Mouse (Mus musculus) kidney, postnatal 36 days (tissue): Measurements from ENCODE around the gene Fam189a1.

ENCODE experiments used
- DNase-seq, 2 experiments: peaks; one replicate each; pipeline ENCODE4 v3.0.0; 2021 to 2022; ENCODE audit warnings: mixed read lengths in 2 of 2

Gene Fam189a1

DNA sequence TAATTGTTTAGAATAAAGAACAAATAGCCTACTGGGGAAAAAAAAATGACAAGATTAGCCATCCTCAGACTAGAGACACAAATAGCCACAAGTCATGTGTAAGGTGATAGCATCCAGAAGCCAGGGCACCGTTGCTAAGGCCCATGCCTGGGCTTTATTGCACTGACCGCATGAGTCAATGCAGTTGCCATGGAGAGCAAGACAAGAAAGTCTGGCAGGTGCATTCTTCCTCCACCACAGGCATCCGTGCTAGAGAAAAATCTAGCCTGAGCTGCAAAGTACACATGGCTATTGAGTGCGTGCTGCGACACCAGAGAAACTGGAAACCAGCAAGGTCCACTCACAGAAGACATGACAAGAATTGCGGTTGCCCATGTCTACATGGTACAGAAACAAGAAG, 347.5 kb downstream of the Fam189a1 start:
- DNase-seq = no peak

DNA sequence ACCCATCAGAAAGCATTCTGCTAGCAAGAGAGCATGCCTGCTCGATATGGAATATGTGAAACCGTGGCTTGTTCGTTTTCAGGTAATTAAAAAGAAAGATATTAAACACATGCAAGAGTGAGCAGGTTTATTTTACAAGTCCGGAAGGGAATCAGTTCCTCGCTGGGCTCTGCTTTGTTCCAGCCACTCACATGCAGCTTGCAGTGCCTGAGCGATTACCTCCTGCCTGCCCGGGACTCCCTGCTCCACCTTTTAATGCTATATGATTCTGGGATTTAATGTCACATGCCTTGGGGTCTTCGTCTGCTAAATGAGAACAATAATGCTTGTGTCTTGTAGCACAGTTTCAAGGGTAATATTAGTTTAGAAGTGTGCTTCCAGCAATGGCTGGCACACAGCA, 351.3 kb downstream of the Fam189a1 start:
- DNase-seq = no peak

DNA sequence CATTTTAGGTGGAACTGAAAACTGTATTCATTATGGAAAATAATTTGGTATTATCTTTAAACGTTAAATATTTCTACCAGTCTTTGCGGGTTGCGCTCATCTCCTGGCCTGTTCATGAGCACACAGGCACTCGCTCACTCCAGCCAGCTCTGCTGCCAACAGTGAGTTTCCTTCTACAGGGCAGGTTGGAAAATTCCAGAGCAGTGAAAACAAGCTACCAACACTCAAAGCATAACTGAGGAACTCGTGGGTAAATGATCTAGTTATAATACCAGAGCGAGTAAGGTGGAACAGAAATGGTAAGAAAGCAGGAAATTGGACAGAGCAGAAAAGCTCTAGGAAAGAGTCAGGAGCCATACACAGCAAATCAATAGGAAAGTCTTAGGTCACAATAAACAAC, 360.8 kb downstream of the Fam189a1 start:
- no peak for DNase-seq

DNA sequence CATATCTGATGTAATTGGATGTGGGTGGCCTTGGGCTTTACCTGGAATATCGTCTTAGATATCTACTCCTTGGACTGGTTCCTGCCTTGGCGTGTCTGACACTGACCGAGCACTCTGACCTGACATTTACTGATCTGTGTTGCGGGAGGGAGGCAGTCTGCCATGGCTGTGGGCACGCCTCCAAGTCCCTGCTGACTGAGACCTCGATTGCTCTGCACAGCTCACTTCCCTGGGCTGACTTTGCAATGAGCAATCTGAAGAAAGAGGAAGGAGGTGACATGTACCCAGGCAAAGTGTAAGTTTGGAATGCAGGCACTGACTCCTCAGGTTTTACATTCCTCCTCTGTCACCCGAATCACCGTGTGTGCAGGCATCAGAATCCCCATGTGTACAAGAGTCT, 364.3 kb downstream of the Fam189a1 start:
- peak; percentile 12 to 45 for DNase-seq

DNA sequence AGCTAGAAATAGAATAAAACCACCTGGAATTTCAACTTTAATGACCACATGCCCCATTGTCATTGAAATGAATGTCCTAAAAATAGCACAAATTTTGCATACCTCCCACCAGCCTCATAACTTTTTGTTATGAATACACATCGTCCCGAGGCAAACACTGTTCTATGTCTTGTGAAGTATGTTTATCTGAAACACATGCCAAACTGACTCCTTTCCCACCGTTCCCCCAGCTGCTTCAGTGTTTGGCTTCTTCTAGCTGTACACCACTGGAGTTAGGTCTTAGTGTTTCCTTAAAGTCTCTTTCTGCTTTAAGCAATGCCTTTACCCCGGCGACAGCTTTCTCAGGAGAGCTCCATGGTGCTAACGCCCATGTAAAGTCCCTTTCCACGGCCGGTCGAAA, 365.2 kb downstream of the Fam189a1 start:
- no peak for DNase-seq

DNA sequence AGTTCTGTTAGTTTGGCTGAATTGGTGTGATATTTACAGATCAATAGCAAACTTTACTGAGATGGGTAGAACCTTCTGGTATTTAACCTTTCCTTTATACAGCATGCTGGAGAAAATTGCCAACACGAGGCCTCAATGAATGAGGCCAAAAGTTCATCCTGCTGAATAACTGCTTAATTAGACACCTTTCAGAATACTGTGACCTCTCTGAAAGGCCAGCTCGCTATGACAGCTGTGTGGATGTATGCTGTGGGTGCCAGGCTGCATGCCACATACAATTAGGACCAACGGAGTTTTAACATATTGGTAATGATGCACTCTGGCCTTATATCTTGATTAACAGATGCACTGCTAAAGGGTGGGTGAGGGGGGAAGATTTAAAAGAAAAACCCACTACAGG, 371.3 kb downstream of the Fam189a1 start:
- DNase-seq = no peak

DNA sequence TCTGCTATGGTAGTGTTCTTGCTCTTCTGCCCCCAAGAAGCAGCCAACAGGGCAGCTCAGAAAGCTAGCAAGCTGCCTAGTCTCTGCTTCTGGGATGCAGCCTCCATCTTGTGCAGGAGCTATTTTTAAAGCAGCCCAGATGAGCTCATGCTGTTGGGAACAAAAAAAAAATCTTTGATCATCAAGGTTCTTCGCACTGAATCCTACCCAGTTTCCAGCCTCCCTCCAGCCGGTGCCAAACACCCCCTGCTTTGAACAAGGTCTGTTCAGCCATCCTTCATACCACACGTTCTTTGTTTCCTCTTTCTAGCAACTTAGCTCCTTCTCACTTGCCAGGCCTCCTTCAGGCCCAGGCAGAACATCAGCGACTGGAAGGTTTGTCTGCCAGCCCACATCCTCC, 376.9 kb downstream of the Fam189a1 start:
- no peak for DNase-seq

DNA sequence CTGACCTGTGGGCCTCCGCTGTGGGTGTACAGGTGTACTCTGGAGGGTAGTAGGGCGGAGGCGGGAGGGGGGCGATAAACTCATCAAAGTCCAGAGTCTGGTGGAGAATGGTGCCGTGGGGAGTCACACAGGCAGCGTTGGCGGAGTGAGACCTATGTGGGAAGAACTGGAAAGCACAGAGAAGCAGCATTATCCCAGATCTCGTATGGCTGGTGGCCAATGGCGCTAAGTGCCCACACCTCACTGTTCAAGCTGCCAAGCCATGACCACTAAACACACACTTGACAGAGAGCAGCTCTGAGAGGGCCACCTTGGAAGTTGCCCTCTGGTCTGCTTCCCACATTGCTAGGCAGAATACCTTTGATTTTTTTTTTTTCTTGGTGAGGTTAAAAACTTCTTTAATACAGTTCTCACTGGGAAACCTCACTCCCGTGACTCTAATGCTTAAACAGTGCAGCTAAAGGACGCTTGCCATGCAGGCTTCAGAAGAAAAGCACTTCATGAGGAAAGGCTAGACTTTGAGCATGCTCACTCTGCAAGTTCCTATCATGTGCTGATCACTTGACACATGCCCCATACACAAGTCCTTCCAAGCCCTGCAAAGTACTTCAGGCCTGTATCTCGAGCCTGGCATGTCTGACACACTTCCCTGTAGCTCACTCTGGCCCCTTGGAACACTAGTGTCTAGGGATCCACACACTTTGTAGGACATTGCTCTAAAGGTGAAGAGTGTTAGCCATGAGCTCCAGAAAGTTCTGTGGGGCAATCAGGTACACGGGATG, 379.5 kb downstream of the Fam189a1 start:
- DNase-seq = no peak

DNA sequence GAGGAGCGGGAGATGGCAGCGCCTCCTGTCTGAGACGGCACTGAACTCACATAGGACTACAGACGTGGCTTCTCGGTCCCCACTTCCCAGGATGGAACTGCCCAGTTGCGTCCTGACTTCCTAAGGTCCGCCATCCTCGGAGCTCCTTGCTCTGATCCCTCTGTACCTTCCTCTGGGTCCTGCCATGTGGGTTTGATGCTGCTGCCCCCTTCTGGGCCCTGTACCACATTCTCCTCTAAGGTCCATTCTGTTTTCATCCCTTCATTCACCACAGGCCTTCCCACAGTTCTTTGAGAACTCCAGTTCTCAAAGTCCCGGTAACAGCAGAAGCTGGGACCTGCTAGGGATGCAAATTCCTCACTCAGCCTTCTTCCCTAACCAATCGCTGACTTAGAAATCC, 382.9 kb downstream of the Fam189a1 start:
- DNase-seq = no peak

DNA sequence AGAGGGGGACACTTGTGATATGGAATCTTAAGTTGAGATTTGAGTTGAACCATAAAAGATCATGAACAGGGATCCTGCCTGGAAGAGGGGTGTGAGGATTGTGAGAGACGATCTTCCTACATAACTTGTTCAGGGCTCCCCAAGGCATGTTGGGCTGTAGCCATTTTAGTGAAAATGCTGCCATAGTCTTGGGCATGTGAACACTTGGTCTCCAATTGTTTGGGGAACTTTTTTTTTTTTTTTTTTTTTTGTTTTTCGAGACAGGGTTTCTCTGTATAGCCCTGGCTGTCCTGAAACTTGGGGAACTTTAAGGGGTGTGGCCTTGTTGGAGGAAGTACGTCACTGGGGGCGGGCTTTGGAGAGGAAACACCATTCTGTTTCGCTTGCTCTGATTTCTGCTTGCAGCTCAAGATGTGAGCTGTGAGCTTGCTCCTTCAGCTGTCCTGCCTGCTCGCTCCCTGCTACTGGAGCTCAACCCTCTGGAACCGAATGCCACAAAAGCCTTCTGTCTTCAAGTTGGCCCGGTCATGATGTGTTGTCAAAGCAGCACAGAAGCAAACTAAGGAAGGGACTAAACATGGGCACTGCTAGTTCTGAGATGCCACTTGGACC, 385.5 kb downstream of the Fam189a1 start:
- DNase-seq = peak; percentile 7 to 40

DNA sequence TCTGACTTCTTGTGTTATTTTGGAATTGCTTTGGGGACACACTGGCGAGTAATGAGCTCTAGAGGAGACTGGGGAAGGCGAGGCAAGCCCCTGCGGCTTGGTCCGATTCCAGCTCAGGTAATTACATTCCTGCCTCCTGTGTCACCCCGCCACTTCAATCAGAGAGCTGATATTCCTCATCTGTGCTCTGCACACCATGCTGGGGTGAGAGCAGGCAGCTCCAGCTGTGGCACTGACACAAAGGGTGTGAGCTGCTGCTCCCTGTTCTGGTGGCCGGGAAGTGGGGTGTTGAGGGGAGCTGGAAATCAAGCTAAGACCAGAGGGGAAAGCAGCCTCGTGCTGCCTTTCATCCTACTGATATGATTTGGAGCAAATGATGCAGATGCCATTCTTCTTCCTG, 386.6 kb downstream of the Fam189a1 start:
- no peak for DNase-seq

DNA sequence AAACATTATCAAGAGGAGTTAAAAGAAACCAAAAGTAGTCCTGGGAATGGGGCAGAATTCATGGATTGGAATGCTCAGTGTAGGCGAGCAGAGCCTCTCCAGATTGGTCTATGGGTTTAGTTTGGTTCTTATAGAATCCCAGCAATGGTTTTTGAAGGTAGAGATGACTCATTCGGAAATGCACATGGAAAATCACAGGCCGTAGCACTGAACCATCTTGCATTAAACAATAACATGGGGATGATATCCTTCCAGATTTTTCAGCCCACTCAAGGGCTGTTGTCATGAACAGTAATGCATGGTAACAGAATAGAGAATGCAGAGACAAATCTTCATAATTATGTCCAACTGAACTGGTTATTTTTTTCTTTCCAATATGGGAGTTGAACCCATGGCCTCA, 390.8 kb downstream of the Fam189a1 start:
- no peak for DNase-seq

DNA sequence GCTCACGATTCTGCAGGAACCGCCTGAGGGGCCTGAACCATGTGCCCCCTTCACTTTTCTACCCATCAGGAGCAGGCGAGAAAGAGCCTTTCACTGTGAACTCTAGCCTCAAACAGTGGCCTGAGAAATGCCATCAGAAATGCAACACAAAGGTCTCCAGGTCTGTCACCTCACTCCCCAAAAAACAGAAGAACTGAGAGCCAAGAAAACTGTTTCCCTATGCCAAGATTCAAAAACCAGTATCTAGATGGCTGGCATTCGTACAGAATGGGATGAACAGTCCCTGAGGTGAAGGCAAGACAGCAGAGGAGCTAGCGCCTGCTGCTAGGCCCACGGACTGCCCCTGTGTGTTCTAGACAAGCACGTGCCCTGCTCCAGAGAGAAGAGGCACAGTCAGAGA, 401.2 kb downstream of the Fam189a1 start:
- no peak for DNase-seq

DNA sequence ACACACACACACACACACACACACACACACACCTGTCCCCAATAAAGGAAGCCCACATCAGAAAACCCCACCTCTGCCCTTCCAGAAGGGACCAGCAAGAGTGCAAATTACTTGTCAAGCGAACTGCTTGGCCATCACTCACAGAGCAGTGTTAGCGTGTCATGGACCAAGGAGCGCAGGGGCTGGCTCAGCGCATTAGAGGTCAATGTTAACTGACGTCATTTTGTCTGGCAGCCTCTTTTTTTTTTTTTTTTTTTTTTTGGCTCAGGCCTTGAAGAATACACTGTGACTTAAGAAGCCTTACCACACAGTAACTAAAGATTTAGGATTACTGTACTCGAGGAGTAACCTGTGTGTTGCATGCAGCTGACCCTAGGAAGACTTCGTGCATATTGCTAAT, 402.2 kb downstream of the Fam189a1 start:
- peak; percentile 55 to 65 for DNase-seq

DNA sequence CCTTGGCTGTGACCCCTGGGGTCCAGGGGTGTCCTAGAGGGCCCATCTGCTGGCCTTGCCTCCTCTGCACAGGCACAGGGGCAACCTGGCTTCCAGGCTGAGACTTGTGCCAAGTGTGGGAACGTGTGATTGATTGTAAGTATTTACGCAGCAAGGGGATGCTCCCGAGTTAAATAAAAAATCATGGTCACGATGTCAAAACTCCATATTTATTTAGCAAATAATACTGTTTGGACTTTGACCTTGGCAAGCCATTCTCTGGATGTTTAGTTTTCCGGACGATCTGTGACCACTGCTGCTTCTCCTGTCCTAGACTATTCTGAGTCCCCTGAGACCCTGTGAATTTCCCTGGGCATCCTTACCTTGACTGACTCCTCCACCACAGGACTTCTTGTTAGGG, 402.7 kb downstream of the Fam189a1 start:
- no peak for DNase-seq

DNA sequence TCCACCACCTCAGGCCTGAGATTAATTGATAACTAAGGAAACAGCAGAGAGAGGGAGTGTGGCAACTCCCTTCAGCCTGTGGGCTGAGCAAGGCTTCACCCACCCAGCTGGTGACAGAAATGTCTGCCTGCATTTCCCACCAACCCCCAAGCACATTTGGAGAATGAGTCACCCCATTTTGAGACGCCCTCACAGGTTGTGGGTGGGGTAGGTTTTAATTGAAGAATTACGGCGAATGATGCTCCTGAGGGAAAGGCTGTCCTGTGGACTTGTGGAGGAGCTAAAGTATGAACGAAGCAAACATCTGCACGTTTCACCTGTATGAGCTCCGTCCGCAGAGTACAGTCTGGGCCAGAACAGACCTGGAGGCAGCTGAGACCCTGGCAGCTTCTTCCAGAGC, 404.2 kb downstream of the Fam189a1 start:
- DNase-seq = no peak

DNA sequence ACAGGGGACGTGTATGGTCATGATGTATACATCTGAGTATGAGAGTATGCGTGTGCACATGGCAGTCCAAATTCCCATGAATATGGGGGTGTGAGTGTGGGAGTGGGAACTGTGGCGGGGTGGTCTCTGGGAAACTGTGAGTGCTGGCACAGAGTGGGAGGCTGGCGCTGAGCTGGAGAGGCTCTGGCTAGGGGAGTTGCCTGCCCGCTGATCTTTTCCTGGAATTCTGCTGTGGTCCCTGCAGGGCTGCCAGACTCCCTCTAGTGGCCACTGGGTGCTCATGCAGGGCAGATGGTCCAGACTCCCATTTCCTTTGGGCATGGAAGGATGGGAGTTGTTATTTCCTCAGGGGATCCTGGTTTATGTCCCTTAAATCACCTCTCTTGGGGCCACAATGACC, 404.9 kb downstream of the Fam189a1 start:
- DNase-seq = peak; percentile 34 to 67

DNA sequence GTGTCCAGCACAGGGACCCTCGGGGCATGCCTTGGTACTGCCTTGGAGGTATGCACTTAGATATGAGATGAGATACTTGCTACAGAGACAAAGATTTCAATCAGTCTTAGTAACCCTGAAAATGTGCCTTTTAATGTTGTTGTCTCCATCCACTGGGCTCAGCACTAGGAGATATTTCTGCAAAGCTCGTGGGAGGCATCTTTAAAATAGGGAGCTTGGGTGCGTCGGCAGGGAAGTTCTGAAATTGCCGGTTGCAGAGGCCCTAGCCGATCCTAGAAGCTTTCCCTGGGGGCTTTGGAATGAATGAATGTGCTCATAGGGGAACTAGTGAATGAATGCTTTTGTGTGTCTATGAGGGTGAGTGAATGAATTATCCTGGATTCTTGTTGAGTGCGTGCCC, 412.8 kb downstream of the Fam189a1 start:
- DNase-seq = no peak

DNA sequence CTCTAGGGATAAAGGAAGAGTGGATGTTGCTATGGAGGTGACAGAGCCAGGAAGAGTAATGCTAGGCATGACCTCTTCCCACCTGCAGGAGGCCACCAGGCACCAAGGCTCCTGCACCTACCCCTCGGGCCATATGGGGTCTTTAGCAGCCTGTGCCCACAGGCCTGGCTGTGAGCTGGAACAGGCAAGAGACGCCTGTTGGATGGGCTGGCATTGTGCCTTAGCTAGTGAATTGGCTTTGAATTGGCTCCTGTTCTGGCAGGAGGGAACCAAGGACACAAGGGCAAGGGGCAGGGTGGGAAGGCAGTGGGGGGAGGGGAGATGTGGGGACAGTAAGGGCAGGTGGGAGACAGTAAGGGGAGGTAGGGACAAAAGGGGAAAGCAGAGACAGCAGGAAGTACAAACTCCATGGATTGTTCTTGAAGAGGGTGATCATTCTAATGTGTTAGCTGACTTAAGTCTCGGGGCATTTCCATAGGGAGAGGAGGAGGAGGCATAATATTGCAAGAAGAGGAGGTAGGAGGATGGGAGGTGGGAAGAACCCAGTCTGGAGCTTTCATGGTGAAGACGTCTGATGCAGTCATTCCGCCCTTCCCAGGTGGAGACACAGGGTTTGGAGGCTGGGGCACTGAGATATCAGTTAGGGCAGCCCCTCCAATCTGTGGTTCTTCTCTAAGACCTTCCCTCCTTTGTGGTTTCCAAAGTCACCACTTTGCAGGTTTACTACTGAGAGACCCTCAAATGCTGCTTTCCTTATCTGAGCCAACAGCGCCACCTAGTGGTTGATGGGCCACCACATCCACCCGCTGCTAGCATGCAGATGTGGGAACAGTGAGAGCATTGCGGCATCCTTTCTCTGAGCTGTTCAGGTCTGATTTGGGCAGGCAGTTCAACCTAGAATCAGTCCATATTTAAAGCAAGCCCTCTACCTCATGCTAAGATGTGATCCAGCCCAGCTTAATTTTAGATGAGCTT, 414.8 kb downstream of the Fam189a1 start:
- DNase-seq = peak; percentile 43 to 84

DNA sequence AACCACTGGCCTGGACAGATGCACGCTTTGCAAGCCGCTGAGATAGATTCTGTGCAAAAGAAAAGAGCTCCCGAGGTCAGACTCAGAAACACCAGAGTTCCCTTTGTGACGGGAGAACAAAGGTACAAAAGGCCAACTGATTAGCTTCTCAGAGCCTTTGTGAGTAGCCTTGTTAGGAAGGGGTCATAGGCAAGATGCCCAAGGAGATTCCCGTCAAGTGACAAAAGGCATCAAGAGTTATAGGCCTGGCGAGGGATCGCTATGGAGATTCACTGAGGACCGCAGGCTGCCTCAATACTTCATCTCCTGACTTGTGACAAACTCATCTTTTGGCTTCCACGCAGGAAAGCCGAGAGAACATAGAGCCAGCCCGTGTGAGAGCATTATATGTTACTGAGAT, 417.2 kb downstream of the Fam189a1 start:
- no peak for DNase-seq

DNA sequence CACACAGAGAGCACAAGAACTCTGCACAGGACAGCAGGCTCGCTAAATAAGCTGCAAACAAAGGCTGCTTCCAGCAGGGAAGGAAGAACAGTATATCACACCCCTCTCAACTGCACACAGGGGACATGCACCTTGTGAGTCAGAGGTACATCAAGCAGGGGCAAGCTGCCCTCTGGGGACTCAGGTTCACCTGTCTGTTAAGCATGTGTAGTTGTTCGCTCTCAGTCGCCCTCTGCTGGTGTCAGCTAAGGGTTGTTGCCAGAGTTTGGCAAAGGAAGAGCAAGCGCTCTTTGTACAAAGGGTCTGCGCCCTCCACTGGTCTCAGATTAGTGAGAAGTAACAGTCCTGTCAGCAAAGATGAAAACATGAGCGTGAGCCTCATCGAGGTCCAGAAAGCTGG, 426.6 kb downstream of the Fam189a1 start:
- peak; percentile 41 to 80 for DNase-seq

DNA sequence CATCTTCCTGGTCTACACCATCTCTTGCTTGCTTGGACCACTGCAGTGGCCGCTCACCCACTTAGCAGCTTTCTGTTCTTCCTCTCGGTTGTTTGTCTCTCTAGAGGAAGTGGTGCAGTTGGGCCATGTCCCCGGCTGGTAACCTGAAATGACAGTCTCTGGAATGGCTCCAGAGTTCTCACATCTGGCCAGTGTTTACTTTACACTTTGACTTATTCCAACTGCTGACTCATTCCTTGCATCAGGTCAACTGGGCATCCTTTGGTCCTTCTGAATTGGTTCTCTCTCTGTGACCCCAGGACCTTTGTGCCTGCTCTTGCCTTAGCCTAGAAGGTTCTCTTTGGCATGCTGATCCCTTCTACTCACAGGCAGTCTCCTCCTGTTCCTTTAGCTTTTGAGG, 427.6 kb downstream of the Fam189a1 start:
- DNase-seq = no peak

DNA sequence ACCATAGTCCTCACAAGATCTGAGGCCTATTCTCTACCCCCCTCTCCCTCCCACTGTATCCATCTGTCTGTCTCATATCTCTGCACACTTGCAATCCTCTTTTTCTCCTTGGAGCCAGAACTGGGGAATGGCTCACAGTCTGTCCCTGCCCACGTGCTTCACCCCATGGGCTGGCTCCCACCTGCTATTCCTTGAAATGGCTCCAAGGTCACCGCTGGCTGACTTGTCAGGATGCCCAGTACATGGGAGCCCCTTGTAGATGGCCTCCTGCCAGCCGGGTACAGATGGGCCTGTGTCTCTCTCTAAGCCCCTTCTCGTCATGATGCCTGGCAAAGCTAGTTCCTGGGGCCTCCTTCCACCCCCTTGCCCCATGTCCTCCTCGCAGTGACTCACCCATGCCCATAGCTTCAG, 428.2 kb downstream of the Fam189a1 start:
- DNase-seq = no peak
